Mouse (Mus musculus) embryonic facial prominence, embryonic 14.5 days (tissue): ENCODE measurements around the gene Retnlg. TPM values are rescaled to one million over a fixed set of nuclear protein-coding genes. Genes with fewer than 3 reads are reported as not detected.

Experiments
- polyA plus RNA-seq: library from polyadenylated mRNA; unstranded; fragments of >200 nt; fragmentation: Nextera tagmentation; extraction: Ambion mirVana; gene quantifications from 2 replicates; pipeline ENCODE4 v1.2.1, GENCODE M21; 2014

Gene Retnlg
- polyA plus RNA-seq, 1 experiment from 2014 or later: 0.74 TPM

Other genes starting within 250 kb of the Retnlg start
- 0.04 TPM in 1 of 2 replicates, not detected in the other for gene Trat1, start 100.6 kb upstream of the Retnlg start, polyA plus RNA-seq
- gene Retnlb, start 55.8 kb upstream of the Retnlg start, polyA plus RNA-seq: not detected in 2 replicates
- gene Retnla, start 30.1 kb upstream of the Retnlg start, polyA plus RNA-seq: not detected in 2 replicates
- gene Dzip3, start 121.5 kb downstream of the Retnlg start, polyA plus RNA-seq: 33.3 and 40.9 TPM in 2 replicates
- gene Cip2a, start 121.6 kb downstream of the Retnlg start, polyA plus RNA-seq: 24.4 and 25.5 TPM in 2 replicates
- 0.03 and 0.07 TPM in 2 replicates for gene Myh15, start 184.9 kb downstream of the Retnlg start, polyA plus RNA-seq